Mouse (Mus musculus) megakaryocyte, embryonic 14.5 days (primary cell): ENCODE measurements around the gene Kank4.

Experiments
- FLI1 ChIP-seq: IDR thresholded peaks from 2 replicates; pipeline ENCODE4 v1.6.1; 2012; ENCODE audit warnings: low read length, inconsistent platforms, mixed read lengths
- GATA1 ChIP-seq: IDR thresholded peaks from 3 replicates; pipeline ENCODE4 v1.6.1; 2012; ENCODE audit warnings: mixed read lengths, low read length, inconsistent platforms, borderline replicate concordance

GRCm38 (mm10) chr4:98837715-98838505 is 20.6 kb upstream of the Kank4 start:
- no peak for TF ChIP-seq GATA1
- no peak for TF ChIP-seq FLI1
